Mouse (Mus musculus) liver, embryonic 12.5 days (tissue): Measurements from ENCODE around the gene Tbrg1. TPM values are rescaled to one million over a fixed set of nuclear protein-coding genes. Genes with fewer than 3 reads are reported as not detected.
A peak's percentile ranks its signal among the peaks of the same experiment; 100 is the strongest.

Source experiments
- ATAC-seq: fragments of 200-750 bp; cut with Nextera tagmentation; 2 replicates; pipeline ENCODE4 v1.8.0; 2017; ENCODE audit warnings: moderate number of reproducible peaks, mild to moderate bottlenecking, moderate library complexity
- H3K27ac ChIP-seq: fragments of 300-500 bp; sonication (generic); 2 replicates; pipeline ENCODE4 v1.5.1; 2016; ENCODE audit warnings: mild to moderate bottlenecking
- H3K27me3 ChIP-seq: fragments of 300-500 bp; sonication (generic); replicated peaks from 2 replicates; pipeline ENCODE4 v1.6.1; 2016; ENCODE audit warnings: mild to moderate bottlenecking, moderate library complexity
- H3K36me3 ChIP-seq: fragments of 300-500 bp; sonication (generic); 2 replicates; pipeline ENCODE4 v1.6.1; 2016; ENCODE audit warnings: mild to moderate bottlenecking, moderate library complexity
- H3K4me1 ChIP-seq: fragments of 300-500 bp; sonication (generic); 2 replicates; pipeline ENCODE4 v1.6.1; 2016
- H3K4me2 ChIP-seq: fragments of 300-500 bp; sonication (generic); 2 replicates; pipeline ENCODE4 v1.6.1; 2016; ENCODE audit warnings: mild to moderate bottlenecking, moderate library complexity
- H3K4me3 ChIP-seq: fragments of 300-500 bp; sonication (generic); 2 replicates; pipeline ENCODE4 v1.5.1; 2016; ENCODE audit warnings: mild to moderate bottlenecking, moderate library complexity
- H3K9ac ChIP-seq: fragments of 300-500 bp; sonication (generic); 2 replicates; pipeline ENCODE4 v1.6.1; 2016; ENCODE audit warnings: mild to moderate bottlenecking, moderate library complexity
- H3K9me3 ChIP-seq: fragments of 300-500 bp; sonication (generic); replicated peaks from 2 replicates; pipeline ENCODE4 v1.6.1; 2016; ENCODE audit warnings: mild to moderate bottlenecking, moderate library complexity
- WGBS: fragments of 180-500 bp; shearing (Covaris S2); methylation state at CpG from one replicate; pipeline ENCODE4 v1.1.7; 2016; ENCODE audit not compliant: insufficient replicate concordance; 5-methylcytosine and 5-hydroxymethylcytosine counted together
- polyA plus RNA-seq: library from polyadenylated mRNA; unstranded; fragments of >200 nt; fragmentation: Nextera tagmentation; extraction: Ambion mirVana; gene quantifications from 2 replicates; pipeline ENCODE4 v1.2.1, GENCODE M21; 2016

Gene Tbrg1
- polyA plus RNA-seq, 1 experiment from 2014 or later: 80.0 TPM

DNA sequence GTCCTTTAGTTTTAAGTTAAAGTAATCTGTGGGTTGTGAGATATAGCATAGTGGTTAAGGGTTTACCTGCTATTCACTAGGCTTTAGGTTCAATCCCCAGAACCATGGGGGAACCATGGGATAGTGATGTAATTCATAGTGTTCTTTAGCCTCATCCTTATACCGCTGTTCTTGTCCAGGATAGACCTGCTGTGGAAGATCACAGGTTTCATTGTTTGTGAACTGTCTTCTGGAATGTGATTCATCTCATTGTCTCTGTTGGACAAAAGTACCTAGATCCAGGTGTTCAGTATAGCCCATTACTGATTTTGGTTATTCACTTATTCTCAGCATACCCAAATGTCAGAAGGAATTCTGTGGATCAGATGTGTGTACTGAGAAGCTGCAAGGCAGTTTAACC lies 29.8 kb downstream of the Tbrg1 start:
- Histone ChIP-seq H3K9me3 (no peaks in the 10 kb centered on the region), H3K27me3 (no peaks in the 10 kb centered on the region), H3K4me2 (no peak overlapping the region), H3K36me3 (peaks cover 2% of the 10 kb centered on the region; the same call in 1 of the 2 replicates), H3K4me3 (no peak overlapping the region), H3K4me1 (no peaks in the 10 kb centered on the region), H3K27ac (no peak overlapping the region), H3K9ac (no peak overlapping the region)
- WGBS: 88% methylated on average over 1 of the region's 1 CpGs
- ATAC-seq: no peak

DNA sequence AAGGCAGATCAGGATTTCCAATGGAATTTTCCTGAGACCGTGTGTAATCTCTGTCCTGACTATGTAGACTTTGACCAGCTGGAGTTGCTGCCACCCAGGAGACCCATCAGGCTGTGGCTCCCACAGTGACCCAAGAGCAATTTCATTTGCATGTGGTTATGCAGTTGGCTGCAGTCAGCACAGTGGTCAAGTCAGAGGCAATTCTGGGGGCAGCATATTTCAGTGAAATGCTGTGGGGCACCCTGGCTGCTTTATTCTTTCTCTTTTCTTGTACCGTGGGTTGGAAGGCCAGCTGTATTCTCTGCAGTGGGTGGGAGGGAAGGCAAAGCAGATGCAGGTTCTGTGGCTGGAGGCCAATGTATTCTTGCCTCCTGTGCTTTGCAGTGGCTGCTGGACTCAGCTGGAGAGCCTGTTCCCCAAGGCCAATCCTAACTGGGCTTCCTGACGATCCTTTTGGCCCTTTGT lies 31.0 kb downstream of the Tbrg1 start:
- H3K4me3 ChIP-seq: no peak overlapping the region
- H3K9ac ChIP-seq: no peak overlapping the region
- no peak overlapping the region for H3K27ac ChIP-seq
- no peak for ATAC-seq
- peaks cover 2% of the 10 kb centered on the region; the same call in 1 of the 2 replicates for H3K36me3 ChIP-seq
- no peak overlapping the region for H3K4me2 ChIP-seq
- WGBS: 30% methylated on average over 3 of the region's 3 CpGs
- H3K9me3 ChIP-seq: no peaks in the 10 kb centered on the region
- no peaks in the 10 kb centered on the region for H3K4me1 ChIP-seq
- no peaks in the 10 kb centered on the region for H3K27me3 ChIP-seq

DNA sequence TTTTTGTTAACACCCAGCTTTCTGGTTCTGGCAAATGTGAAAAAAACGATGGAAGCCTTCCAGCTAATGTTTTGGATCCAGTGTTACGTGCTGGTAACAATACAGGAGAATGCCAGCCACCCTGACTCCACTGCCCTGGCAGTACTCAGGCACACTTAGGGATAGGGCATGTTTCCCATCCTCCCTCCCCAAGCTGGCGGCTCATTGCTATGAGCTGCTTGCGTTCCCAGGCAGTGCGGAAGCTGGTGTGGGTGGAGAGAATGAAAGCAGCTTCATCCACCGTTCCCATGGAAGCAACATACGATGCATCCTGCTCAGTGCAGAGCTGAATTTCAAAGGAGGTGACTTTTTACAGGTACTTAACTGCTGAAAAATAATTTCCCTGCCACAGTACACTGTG lies 31.5 kb downstream of the Tbrg1 start:
- Histone ChIP-seq H3K9me3 (no peaks in the 10 kb centered on the region), H3K27ac (no peak overlapping the region), H3K36me3 (peaks cover 2% of the 10 kb centered on the region; the same call in 1 of the 2 replicates), H3K4me2 (no peak overlapping the region), H3K4me3 (no peak overlapping the region), H3K27me3 (no peaks in the 10 kb centered on the region), H3K9ac (no peak overlapping the region), H3K4me1 (no peaks in the 10 kb centered on the region)
- WGBS: 58% methylated on average over 7 of the region's 7 CpGs
- ATAC-seq: no peak

DNA sequence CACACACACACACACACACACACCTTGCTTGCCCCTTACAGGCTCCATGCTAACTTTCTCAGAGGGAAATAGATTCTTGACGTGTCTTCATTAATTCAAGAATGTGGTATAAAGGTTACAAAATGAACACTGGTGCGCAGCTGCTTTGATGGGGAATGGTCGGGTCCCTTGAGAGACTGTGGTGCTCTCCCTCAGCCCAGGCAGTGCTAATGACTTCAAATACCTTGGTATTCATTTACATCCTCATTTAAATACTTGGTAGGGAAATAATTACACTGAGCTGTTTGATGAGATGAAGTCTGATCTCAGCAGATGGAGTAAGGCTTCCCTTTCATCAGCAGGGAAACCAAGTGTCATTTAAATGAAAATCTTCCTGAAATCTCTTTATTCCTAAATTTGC lies 32.0 kb downstream of the Tbrg1 start:
- Histone ChIP-seq H3K27ac (no peak overlapping the region), H3K4me1 (no peaks in the 10 kb centered on the region), H3K36me3 (peaks cover 2% of the 10 kb centered on the region; the same call in 1 of the 2 replicates), H3K4me2 (no peak overlapping the region), H3K9ac (no peak overlapping the region), H3K9me3 (no peaks in the 10 kb centered on the region), H3K4me3 (no peak overlapping the region), H3K27me3 (no peaks in the 10 kb centered on the region)
- ATAC-seq: no peak
- 68% methylated on average over 3 of the region's 3 CpGs for WGBS

DNA sequence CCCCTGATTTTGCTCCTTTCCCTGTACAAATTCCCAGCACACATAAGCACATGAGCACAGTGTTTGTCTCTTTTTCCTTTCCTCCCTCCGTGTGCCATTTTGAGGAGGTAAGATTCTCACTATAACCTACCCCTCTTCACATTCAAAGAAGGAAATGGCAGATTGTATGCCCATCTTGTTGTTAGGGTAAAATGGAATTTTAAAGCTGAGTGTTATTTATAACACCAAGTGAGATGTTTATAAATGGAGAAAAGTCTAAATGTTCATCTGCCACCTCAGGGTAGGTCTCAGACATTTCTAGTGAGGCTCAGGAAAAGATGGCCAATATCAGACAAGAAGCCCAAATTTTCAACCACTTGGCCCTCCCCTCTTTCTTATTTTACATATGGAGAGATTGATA lies 32.6 kb downstream of the Tbrg1 start:
- Histone ChIP-seq H3K4me1 (no peaks in the 10 kb centered on the region), H3K27me3 (no peaks in the 10 kb centered on the region), H3K27ac (no peak overlapping the region), H3K4me3 (no peak overlapping the region), H3K9ac (no peak overlapping the region), H3K36me3 (peaks cover 2% of the 10 kb centered on the region; the same call in 1 of the 2 replicates), H3K4me2 (no peak overlapping the region), H3K9me3 (no peaks in the 10 kb centered on the region)
- 68% methylated on average over 1 of the region's 1 CpGs for WGBS
- ATAC-seq: no peak

DNA sequence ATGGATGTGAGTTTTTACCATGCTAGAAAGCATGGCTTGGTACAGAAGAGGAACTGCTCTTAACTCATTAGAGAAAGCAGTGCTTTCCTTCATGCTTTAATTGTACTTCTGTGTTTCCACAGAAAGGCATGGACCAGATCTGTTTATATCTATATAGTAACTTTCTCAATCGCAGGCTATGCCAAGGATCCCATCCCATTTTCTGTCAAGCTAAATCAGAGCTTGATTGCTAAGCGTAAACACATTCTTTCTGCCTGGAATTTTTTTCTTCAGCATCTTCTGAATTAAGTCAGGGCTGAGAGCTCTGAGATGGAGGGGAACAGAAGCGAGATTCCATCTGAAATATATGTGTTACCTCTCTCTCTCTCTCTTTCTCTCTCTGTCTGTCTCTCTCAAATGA lies 33.1 kb downstream of the Tbrg1 start:
- Histone ChIP-seq H3K9ac (no peak overlapping the region), H3K4me3 (no peak overlapping the region), H3K4me2 (no peak overlapping the region), H3K4me1 (no peaks in the 10 kb centered on the region), H3K36me3 (peaks cover 2% of the 10 kb centered on the region; the same call in 1 of the 2 replicates), H3K27ac (no peak overlapping the region), H3K27me3 (no peaks in the 10 kb centered on the region), H3K9me3 (no peaks in the 10 kb centered on the region)
- ATAC-seq: no peak
- 76% methylated on average over 3 of the region's 3 CpGs for WGBS

DNA sequence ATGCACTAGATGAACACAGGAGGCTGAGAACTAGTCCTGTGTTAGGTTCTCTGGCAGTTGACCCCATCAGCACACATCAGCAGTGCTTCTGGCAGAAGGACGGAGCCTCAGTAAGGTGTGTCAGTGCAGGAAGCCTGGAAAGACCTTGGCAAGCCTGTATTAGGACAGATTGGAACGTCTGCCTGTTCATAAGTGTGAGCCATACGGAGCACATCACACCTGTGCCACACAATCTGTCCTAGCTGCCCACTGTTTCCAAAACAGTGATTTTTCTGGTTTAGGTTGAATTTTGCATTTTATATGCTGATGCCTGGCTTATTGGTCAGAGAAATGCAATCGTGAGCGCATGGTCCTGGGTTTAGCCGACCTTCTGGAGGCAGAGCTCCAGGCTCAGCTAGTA lies 35.8 kb downstream of the Tbrg1 start:
- no peak overlapping the region for H3K4me2 ChIP-seq

DNA sequence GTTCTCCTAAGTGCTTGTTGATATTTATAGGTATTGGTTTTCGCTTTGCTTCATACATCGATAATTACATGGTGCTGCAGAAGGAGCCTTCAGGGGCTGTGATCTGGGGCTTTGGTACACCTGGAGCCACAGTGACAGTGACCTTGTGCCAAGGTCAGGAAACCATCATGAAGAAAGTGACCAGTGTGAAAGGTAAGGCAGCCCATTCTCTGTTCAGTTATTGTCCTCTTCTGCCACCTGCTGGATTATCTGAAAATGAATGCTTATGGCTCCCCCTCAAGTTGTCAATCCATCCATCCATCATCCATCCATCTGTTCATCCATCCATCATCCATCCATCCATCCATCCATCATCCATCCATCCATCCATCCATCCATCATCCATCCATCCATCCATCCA lies 40.3 kb downstream of the Tbrg1 start:
- WGBS: 40% methylated on average over 2 of the region's 2 CpGs
- Histone ChIP-seq H3K27me3 (no peaks in the 10 kb centered on the region), H3K36me3 (no peaks in the 10 kb centered on the region), H3K27ac (no peak overlapping the region), H3K4me3 (no peak overlapping the region), H3K9ac (no peak overlapping the region), H3K4me2 (no peak overlapping the region), H3K4me1 (peaks cover 16% of the 10 kb centered on the region), H3K9me3 (no peaks in the 10 kb centered on the region)
- no peak for ATAC-seq

More for the DNA sequence above, 35.8 kb downstream of the Tbrg1 start:
- Histone ChIP-seq H3K4me1 (no peaks in the 10 kb centered on the region), H3K9me3 (no peaks in the 10 kb centered on the region), H3K27ac (no peak overlapping the region), H3K9ac (no peak overlapping the region), H3K4me3 (no peak overlapping the region), H3K27me3 (no peaks in the 10 kb centered on the region), H3K36me3 (no peaks in the 10 kb centered on the region)
- WGBS: 78% methylated on average over 6 of the region's 6 CpGs
- ATAC-seq: no peak

DNA sequence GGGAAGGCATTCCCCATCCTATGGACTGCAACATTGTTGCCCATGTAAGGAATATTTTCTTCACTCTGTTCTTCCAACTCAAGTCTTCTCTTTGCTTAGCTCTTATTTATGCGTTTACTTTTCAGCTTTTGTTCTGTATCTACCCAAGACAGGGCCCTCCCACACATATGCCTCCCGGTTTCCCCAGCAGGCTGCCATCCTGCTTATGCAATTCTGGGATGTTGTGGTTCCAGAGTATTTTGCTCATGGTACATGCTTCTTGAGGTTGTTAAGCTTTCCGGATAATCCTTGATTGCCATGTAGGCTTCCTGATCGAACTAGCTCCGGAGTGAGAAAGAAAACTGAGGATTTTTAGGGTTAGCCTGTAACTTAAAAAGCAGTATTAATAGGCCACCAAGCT lies 41.9 kb downstream of the Tbrg1 start:
- peaks cover 16% of the 10 kb centered on the region for H3K4me1 ChIP-seq
- H3K27me3 ChIP-seq: no peaks in the 10 kb centered on the region
- no peak overlapping the region for H3K27ac ChIP-seq
- no peaks in the 10 kb centered on the region for H3K9me3 ChIP-seq
- H3K36me3 ChIP-seq: no peaks in the 10 kb centered on the region
- ATAC-seq: no peak
- no peak overlapping the region for H3K9ac ChIP-seq
- H3K4me2 ChIP-seq: no peak overlapping the region
- no peak overlapping the region for H3K4me3 ChIP-seq
- 77% methylated on average over 5 of the region's 5 CpGs for WGBS

DNA sequence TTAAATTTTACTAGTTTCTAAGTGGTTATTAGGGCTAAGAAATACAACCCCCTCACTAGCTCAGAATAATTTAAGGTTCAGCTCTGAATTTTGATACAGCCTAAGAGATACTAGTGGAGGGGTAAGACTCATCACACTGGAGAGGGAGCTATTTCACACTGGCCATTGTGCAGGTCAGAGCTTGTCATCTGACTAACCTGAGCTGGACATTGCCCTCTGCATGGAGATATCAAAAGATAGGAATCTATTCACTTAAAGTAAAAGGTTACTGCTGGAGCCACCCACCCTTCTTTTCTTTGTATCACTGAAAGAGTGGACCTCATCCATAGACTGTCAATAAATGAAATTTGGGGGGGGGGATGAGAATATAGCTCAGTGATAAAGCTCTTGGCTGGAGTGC lies 42.8 kb downstream of the Tbrg1 start:
- Histone ChIP-seq H3K36me3 (no peaks in the 10 kb centered on the region), H3K9me3 (no peaks in the 10 kb centered on the region), H3K9ac (peak overlapping the region; percentile 69), H3K4me1 (peaks cover 16% of the 10 kb centered on the region), H3K4me2 (peak overlapping the region; percentile 81), H3K4me3 (peak overlapping the region; percentile 75), H3K27me3 (no peaks in the 10 kb centered on the region), H3K27ac (peak overlapping the region; percentile 67)
- peak; percentile 9 for ATAC-seq

DNA sequence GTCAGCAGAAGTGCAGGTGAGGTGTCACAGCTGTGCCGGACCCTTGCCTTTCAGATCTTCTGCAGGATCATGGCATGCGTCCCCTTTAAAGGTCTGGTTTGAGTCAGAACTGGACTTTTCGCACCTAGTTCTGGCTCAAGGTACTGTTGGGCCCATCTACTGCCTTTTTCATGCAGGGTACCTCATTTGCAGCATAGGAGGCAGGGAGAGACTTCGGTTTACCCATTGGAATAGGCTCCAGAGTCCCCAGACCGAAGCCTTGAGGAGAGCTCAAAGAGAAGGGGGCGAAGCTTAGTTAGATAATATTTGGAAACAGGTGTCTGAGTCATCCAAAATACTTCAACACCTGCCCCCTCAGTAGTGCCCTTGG lies 43.2 kb downstream of the Tbrg1 start:
- no peak for ATAC-seq
- peak overlapping the region; percentile 81 for H3K4me2 ChIP-seq

DNA sequence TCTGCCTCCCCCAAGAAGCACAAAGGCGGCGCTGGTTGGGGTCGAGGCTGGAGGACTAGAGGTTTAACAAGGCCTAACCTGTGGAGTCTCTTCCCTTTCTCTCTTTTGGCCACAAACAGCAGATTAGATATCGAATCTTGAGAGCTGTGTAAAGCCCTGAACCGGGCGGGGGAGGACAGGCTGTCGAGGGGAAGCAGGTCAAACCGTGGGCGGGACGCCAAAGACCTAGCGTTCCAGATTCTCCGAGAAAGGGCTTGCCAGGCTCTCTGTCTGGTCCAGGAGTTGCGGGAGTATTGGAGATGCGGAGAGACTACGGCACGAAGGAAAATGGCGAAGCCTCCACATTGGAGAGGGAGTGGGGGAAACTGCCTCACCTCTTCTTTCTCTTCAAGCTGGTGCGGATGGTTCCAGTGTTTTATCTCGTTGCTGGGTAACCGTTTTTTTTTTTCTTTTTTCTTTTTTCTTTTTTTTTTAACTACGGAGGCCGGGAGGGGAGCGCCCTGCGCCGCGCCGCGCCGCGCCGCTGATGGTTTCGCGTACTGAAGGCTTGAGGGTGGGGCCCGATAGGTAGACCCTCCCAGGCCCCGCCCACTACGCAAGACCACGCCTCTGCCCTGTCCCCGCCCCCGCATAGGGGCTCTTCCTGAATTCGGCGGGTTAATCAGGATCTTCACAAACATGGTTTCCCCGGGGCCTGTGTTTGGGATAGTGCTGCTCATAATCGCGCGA lies 43.8 kb downstream of the Tbrg1 start, which contains the start of gene Spa17:
Gene Spa17 (minus strand): TSS at position 541 of the 729 bp plus-strand sequence.
- no peaks in the 10 kb centered on the region for H3K9me3 ChIP-seq
- H3K4me3 ChIP-seq: peak within 1 kb of the TSS; percentile 75
- no peaks in the 10 kb centered on the region for H3K27me3 ChIP-seq
- ATAC-seq: peak; percentile 96
- H3K36me3 ChIP-seq: no peaks in the 10 kb centered on the region
- H3K4me2 ChIP-seq: peak within 1 kb of the TSS; percentile 81
- H3K4me1 ChIP-seq: peaks cover 16% of the 10 kb centered on the region
- H3K9ac ChIP-seq: peak within 1 kb of the TSS; percentile 73
- peak within 1 kb of the TSS; percentile 68 for H3K27ac ChIP-seq
- WGBS: under 1% methylated on average over 45 of the region's 45 CpGs

More for the DNA sequence above, 43.2 kb downstream of the Tbrg1 start:
- Histone ChIP-seq H3K36me3 (no peaks in the 10 kb centered on the region), H3K4me3 (peak overlapping the region; percentile 75), H3K9ac (peak overlapping the region; percentile 69), H3K27me3 (no peaks in the 10 kb centered on the region), H3K9me3 (no peaks in the 10 kb centered on the region), H3K27ac (peak overlapping the region; percentile 67), H3K4me1 (peaks cover 16% of the 10 kb centered on the region)
- WGBS: 19% methylated on average over 6 of the region's 6 CpGs

DNA sequence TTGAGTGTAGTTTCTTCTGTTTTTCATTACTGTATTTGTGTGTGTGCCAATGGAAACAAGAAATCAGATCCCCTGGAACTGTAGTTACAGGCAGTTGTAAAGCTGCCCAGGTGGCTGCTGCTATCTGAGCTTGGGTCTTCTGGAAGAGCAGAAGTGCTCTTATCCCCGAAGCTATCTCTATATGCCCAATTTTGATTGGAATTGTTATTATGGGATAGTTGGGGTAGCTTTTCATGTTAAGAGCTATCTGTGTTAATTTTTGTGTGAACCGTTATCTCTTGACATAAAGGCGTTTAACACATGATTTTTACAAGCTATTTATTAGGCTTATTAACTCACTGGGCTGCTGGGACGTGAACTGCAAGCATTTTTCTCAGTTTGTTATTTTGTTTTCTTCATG lies 47.6 kb downstream of the Tbrg1 start:
- no peak for ATAC-seq
- Histone ChIP-seq H3K9me3 (no peaks in the 10 kb centered on the region), H3K27me3 (no peaks in the 10 kb centered on the region), H3K4me3 (no peak overlapping the region), H3K27ac (no peak overlapping the region), H3K4me1 (peaks cover 22% of the 10 kb centered on the region), H3K36me3 (no peaks in the 10 kb centered on the region), H3K9ac (no peak overlapping the region), H3K4me2 (no peak overlapping the region)
- 67% methylated on average over 4 of the region's 4 CpGs for WGBS
